ENCODE assay signal across 19 mouse cellular contexts in the genomic region with DNA sequence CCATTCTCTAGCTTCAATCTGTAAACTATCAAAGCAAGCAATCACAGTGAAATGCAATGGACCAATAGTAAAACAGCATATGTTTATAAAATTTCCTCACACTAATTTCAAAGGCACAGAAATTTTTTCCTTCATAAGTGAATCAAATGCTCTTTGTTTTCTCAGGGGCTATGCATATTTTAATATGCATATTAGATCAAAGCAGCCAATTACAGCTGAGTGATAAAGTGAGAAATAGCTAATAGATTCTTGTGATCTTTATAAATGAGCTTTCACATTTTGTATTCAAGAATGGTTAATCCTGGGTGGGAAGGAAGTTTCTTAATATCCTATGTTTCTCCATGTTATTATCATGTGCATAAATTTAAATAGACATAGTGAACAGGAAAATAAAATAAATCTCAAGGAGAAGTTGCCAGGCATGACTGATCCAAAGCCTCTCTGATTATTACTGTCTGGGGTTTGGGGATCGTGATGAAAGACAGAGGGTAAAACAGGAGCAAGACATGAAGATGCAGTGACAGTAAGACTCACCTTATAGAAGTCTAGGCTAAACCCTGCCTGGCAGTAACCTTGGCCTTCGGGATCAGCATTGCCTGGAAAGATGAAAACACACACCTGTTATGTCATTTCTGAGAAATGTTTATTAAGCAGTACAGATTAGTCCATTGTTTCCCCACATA.
"Had no signal": no experiment of that assay in that cellular context is flagged by ENCODE, and none has a peak within 500 bp of the region (broad histone marks: within the 10 kb centered on the region; RNA-seq: fewer than 3 reads in every experiment).

No protein-coding gene starts in this region.

- H3K9ac ChIP-seq: kidney, embryonic 15.5 days; limb, embryonic 12.5 days; limb, embryonic 15.5 days; liver, embryonic 15.5 days; lung, embryonic 15.5 days; midbrain, embryonic 12.5 days had no signal

- H3K27ac ChIP-seq: kidney, embryonic 15.5 days; limb, embryonic 12.5 days; limb, embryonic 15.5 days; liver, embryonic 15.5 days; lung, embryonic 15.5 days; midbrain, embryonic 12.5 days had no signal

- H3K4me2 ChIP-seq: kidney, embryonic 15.5 days; limb, embryonic 12.5 days; limb, embryonic 15.5 days; liver, embryonic 11.5 days; liver, embryonic 15.5 days; lung, embryonic 15.5 days; midbrain, embryonic 12.5 days had no signal

- H3K27me3 ChIP-seq: kidney, embryonic 15.5 days; limb, embryonic 12.5 days; limb, embryonic 15.5 days; liver, embryonic 15.5 days; lung, embryonic 15.5 days; megakaryocyte, embryonic 14.5 days; midbrain, embryonic 12.5 days had no signal

- H3K9me3 ChIP-seq: kidney, embryonic 15.5 days; limb, embryonic 15.5 days; liver, embryonic 15.5 days; lung, embryonic 15.5 days; megakaryocyte, embryonic 14.5 days; midbrain, embryonic 12.5 days had no signal

- H3K4me1 ChIP-seq: kidney, embryonic 15.5 days; limb, embryonic 15.5 days; liver, embryonic 15.5 days; lung, embryonic 15.5 days; megakaryocyte, embryonic 14.5 days; midbrain, embryonic 12.5 days had no signal

- H3K36me3 ChIP-seq: limb, embryonic 15.5 days; liver, embryonic 15.5 days; lung, embryonic 15.5 days; midbrain, embryonic 12.5 days had no signal

- DNase-seq: kidney, adult 11 months; kidney, adult 8-10 months; kidney, postnatal 10 days; kidney, postnatal 36 days; layer of hippocampus, postnatal 36 days; left cerebral cortex, postnatal 4 days; lung, adult 18-20 months; lung, postnatal 10 days; lung, postnatal 36 days; thymus, adult 18-20 months; thymus, postnatal 36 days had no signal

- H3K4me3 ChIP-seq: kidney, embryonic 15.5 days; limb, embryonic 12.5 days; limb, embryonic 15.5 days; liver, embryonic 15.5 days; lung, embryonic 15.5 days; megakaryocyte, embryonic 14.5 days; midbrain, embryonic 12.5 days had no signal
